ENCODE assay signal across 7 mouse cellular contexts in genomic region chr6:60555590-60556235, GRCm38 (mm10).
A peak's percentile ranks its signal among the peaks of the same experiment; 100 is the strongest.
DNase-seq lines count a peak whose midpoint lies in the region; ATAC-seq lines count a peak whose summit lies in the region.

No protein-coding gene starts in this region.

- peak; percentile 88 for DNase-seq in midbrain, embryonic 11.5 days (ENCODE audit: low spot score, missing footprints)
- DNase-seq in midbrain, embryonic 10.5 days (ENCODE audit: low spot score), result no peak
- peak; percentile 69 for DNase-seq in embryo, embryonic 10.5 days (ENCODE audit: low spot score)
- DNase-seq in lung, postnatal 10 days, result peak; percentile 17

- H3K4me2 ChIP-seq in midbrain, embryonic 11.5 days, result no peak overlapping the region
- H3K4me2 ChIP-seq in hindbrain, embryonic 16.5 days (ENCODE audit: low read length), result peak overlapping the region; percentile 49
- peak overlapping the region; percentile 20; the same call in 1 of the 2 replicates for H3K4me2 ChIP-seq in stomach, embryonic 16.5 days (ENCODE audit: low read depth, low read length)

- WGBS in midbrain, embryonic 11.5 days, result 50% methylated on average over 9 of the region's 9 CpGs
- WGBS in midbrain, embryonic 10.5 days, result 49% methylated on average over 9 of the region's 9 CpGs
- WGBS in hindbrain, embryonic 16.5 days, result 49% methylated on average over 9 of the region's 9 CpGs
- 43% methylated on average over 9 of the region's 9 CpGs for WGBS in stomach, embryonic 16.5 days

- ATAC-seq in midbrain, embryonic 11.5 days (ENCODE audit: low FRiP score), result no peak
- ATAC-seq in hindbrain, embryonic 16.5 days, result peak; percentile 69
- no peak for ATAC-seq in stomach, embryonic 16.5 days (ENCODE audit: insufficient read depth, low FRiP score)
- ATAC-seq in CD4-positive, CD25-positive, alpha-beta regulatory T cell, adult 4 months, result no peak

- no peak overlapping the region for H3K4me3 ChIP-seq in midbrain, embryonic 11.5 days (ENCODE audit: low read depth, low read length)
- H3K4me3 ChIP-seq in midbrain, embryonic 10.5 days, result no peak overlapping the region
- no peak overlapping the region for H3K4me3 ChIP-seq in hindbrain, embryonic 16.5 days (ENCODE audit: low read length)
- no peak overlapping the region for H3K4me3 ChIP-seq in stomach, embryonic 16.5 days (replicated peaks; ENCODE audit: low read length)

- no peak overlapping the region for H3K27ac ChIP-seq in midbrain, embryonic 11.5 days (ENCODE audit: low read depth, low read length)
- no peak overlapping the region for H3K27ac ChIP-seq in midbrain, embryonic 10.5 days (replicated peaks)
- H3K27ac ChIP-seq in hindbrain, embryonic 16.5 days (ENCODE audit: low read depth, low read length), result no peak overlapping the region
- H3K27ac ChIP-seq in stomach, embryonic 16.5 days (ENCODE audit: low read length), result no peak overlapping the region

- H3K27me3 ChIP-seq in midbrain, embryonic 11.5 days (ENCODE audit: control insufficient read depth, insufficient read depth, low read length), result no peaks in the 10 kb centered on the region
- no peaks in the 10 kb centered on the region for H3K27me3 ChIP-seq in midbrain, embryonic 10.5 days (ENCODE audit: low read depth, poor library complexity, severe bottlenecking)
- no peaks in the 10 kb centered on the region for H3K27me3 ChIP-seq in hindbrain, embryonic 16.5 days (replicated peaks; ENCODE audit: control insufficient read depth, insufficient read depth, low read length)
- H3K27me3 ChIP-seq in stomach, embryonic 16.5 days (ENCODE audit: control insufficient read depth, insufficient read depth, low read length), result no peaks in the 10 kb centered on the region

- H3K4me1 ChIP-seq in midbrain, embryonic 11.5 days (ENCODE audit: control insufficient read depth, insufficient read depth, low read length), result no peaks in the 10 kb centered on the region
- no peaks in the 10 kb centered on the region for H3K4me1 ChIP-seq in midbrain, embryonic 10.5 days
- no peaks in the 10 kb centered on the region for H3K4me1 ChIP-seq in hindbrain, embryonic 16.5 days (ENCODE audit: control insufficient read depth, insufficient read depth, low read depth, low read length)
- no peaks in the 10 kb centered on the region for H3K4me1 ChIP-seq in stomach, embryonic 16.5 days (ENCODE audit: control insufficient read depth, insufficient read depth, low read length)

- H3K9ac ChIP-seq in midbrain, embryonic 11.5 days (ENCODE audit: low read length), result no peak overlapping the region
- no peak overlapping the region for H3K9ac ChIP-seq in hindbrain, embryonic 16.5 days (ENCODE audit: low read depth, low read length)
- H3K9ac ChIP-seq in stomach, embryonic 16.5 days (ENCODE audit: low read length), result no peak overlapping the region

- no peaks in the 10 kb centered on the region for H3K36me3 ChIP-seq in midbrain, embryonic 11.5 days (ENCODE audit: control insufficient read depth, insufficient read depth, low read length)
- H3K36me3 ChIP-seq in midbrain, embryonic 10.5 days, result no peaks in the 10 kb centered on the region
- H3K36me3 ChIP-seq in hindbrain, embryonic 16.5 days (ENCODE audit: control insufficient read depth, insufficient read depth, low read length), result no peaks in the 10 kb centered on the region
- H3K36me3 ChIP-seq in stomach, embryonic 16.5 days (ENCODE audit: control insufficient read depth, insufficient read depth, low read length), result no peaks in the 10 kb centered on the region

- no peaks in the 10 kb centered on the region; the same call in 1 of the 2 replicates for H3K9me3 ChIP-seq in midbrain, embryonic 11.5 days (ENCODE audit: control insufficient read depth, low read length)
- H3K9me3 ChIP-seq in midbrain, embryonic 10.5 days (replicated peaks), result peaks cover 11% of the 10 kb centered on the region
- H3K9me3 ChIP-seq in hindbrain, embryonic 16.5 days (ENCODE audit: control insufficient read depth, low read length), result peaks cover 6% of the 10 kb centered on the region
- peaks cover 5% of the 10 kb centered on the region; the same call in 1 of the 2 replicates for H3K9me3 ChIP-seq in stomach, embryonic 16.5 days (replicated peaks; ENCODE audit: control insufficient read depth, low read length)
